Mouse (Mus musculus) midbrain, embryonic 12.5 days (tissue): ENCODE data around the gene Zc3h13. TPM values are rescaled to one million over a fixed set of nuclear protein-coding genes. Genes with fewer than 3 reads are reported as not detected.
A peak's percentile ranks its signal among the peaks of the same experiment; 100 is the strongest.

Source experiments
- ATAC-seq: fragments of 200-750 bp; cut with Nextera tagmentation; 2 replicates; pipeline ENCODE4 v1.8.0; 2017; ENCODE audit warnings: low read depth, moderate TSS enrichment, moderate library complexity; ENCODE audit not compliant: low FRiP score
- H3K27ac ChIP-seq: fragments of 300-500 bp; sonication (generic); replicated peaks from 2 replicates; pipeline ENCODE4 v1.5.1; 2016; ENCODE audit warnings: mild to moderate bottlenecking
- H3K27me3 ChIP-seq: fragments of 300-500 bp; sonication (generic); 2 replicates; pipeline ENCODE4 v1.6.1; 2016; ENCODE audit warnings: mild to moderate bottlenecking
- H3K36me3 ChIP-seq: fragments of 300-500 bp; sonication (generic); 2 replicates; pipeline ENCODE4 v1.6.1; 2016
- H3K4me1 ChIP-seq: fragments of 300-500 bp; sonication (generic); 2 replicates; pipeline ENCODE4 v1.6.1; 2016
- H3K4me2 ChIP-seq: fragments of 300-500 bp; sonication (generic); replicated peaks from 2 replicates; pipeline ENCODE4 v1.6.1; 2016; ENCODE audit warnings: mild to moderate bottlenecking, moderate library complexity
- H3K4me3 ChIP-seq: fragments of 300-500 bp; sonication (generic); 2 replicates; pipeline ENCODE4 v1.5.1; 2016; ENCODE audit warnings: mild to moderate bottlenecking
- H3K9ac ChIP-seq: fragments of 300-500 bp; sonication (generic); replicated peaks from 2 replicates; pipeline ENCODE4 v1.6.1; 2016; ENCODE audit warnings: mild to moderate bottlenecking, moderate library complexity
- H3K9me3 ChIP-seq: fragments of 300-500 bp; sonication (generic); 2 replicates; pipeline ENCODE4 v1.6.1; 2016; ENCODE audit warnings: mild to moderate bottlenecking
- WGBS: fragments of 180-500 bp; shearing (Covaris S2); methylation state at CpG from one replicate; pipeline ENCODE4 v1.1.7; 2016; 5-methylcytosine and 5-hydroxymethylcytosine counted together
- polyA plus RNA-seq: library from polyadenylated mRNA; unstranded; fragments of >200 nt; fragmentation: Nextera tagmentation; extraction: Ambion mirVana; gene quantifications from 2 replicates; pipeline ENCODE4 v1.2.1, GENCODE M21; 2016

The Zc3h13 gene
- 44.0 and 46.0 TPM in 2 replicates for polyA plus RNA-seq

DNA sequence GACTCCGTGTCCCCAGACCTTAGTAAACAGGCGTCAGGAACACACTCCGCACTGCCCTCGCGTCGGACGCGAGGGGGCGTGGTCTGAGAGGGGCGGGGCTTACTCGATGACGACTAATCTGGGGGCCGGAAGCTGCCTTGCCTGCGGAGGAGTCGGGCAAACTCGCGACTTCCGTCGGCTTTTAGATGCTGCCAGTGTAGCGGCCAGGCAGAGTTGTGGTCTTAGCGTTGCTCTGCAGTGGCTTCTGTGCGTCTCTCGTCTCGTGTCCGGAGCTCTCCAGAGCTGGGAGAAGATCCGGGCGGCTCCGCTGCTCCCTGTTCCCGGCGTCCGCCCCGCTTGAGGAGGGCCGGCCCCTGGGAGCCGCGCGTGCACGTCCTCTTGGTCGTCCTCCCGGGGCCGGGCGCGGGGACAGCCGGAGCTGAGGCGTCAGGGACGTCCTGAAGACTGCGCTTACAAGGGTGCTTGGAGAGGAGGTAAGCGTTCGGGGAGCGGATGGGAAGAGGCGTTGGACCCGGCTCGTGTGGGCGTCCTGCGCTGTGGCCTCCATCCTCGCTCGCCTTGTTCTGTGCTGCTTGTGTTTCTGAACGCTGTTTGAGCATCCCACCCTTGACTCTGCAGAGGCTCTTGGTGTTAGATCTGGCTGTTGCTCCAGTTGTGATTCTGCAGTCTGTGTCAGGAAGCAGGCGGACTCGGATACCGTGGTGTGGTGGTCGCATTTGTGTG, at the start of gene Zc3h13:
Gene Zc3h13 (plus strand): TSS at position 181 of the 723 bp plus-strand sequence.
- Histone ChIP-seq H3K4me2 (peak within 1 kb of the TSS; percentile 85), H3K9ac (peak within 1 kb of the TSS; percentile 91), H3K4me1 (peaks cover 14% of the 10 kb centered on the region), H3K36me3 (no peaks in the 10 kb centered on the region), H3K4me3 (peak within 1 kb of the TSS; percentile 99), H3K9me3 (no peaks in the 10 kb centered on the region), H3K27ac (peak within 1 kb of the TSS; percentile 81), H3K27me3 (no peaks in the 10 kb centered on the region)
- WGBS: under 1% methylated on average over 61 of the region's 61 CpGs
- ATAC-seq: peak; percentile 98

DNA sequence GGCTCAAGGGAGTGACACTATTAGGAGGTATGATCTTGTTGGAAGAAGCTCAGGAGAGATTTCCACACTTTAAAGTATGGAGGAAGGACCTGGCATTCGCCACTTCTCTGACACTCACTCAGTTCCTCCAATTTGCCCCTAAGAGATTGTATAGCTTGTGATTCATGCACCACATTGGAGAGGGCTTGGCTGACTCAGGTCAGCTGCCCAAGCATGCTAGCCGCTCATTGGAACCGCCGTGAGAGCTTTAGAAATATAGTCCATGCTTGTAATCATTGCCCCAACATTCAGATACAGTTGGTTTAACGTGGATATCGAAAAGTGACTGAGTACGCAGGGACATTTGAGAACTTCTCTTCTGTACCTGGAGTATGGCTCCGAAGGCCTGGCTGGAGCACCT, 48.6 kb upstream of the Zc3h13 start:
- Histone ChIP-seq H3K4me1 (peaks cover 18% of the 10 kb centered on the region), H3K9ac (no peak overlapping the region), H3K4me3 (peak overlapping the region; percentile 6; the same call in 1 of the 2 replicates), H3K36me3 (no peaks in the 10 kb centered on the region), H3K4me2 (peak overlapping the region; percentile 26; the same call in 1 of the 2 replicates), H3K27ac (0 out of 2 replicates have a peak overlapping the region, but pooled peaks have one; percentile 30), H3K9me3 (no peaks in the 10 kb centered on the region), H3K27me3 (peaks cover 23% of the 10 kb centered on the region; the same call in 1 of the 2 replicates)
- peak; percentile 42; the same call in 1 of the 2 replicates for ATAC-seq
- WGBS: 75% methylated on average over 8 of the region's 8 CpGs

DNA sequence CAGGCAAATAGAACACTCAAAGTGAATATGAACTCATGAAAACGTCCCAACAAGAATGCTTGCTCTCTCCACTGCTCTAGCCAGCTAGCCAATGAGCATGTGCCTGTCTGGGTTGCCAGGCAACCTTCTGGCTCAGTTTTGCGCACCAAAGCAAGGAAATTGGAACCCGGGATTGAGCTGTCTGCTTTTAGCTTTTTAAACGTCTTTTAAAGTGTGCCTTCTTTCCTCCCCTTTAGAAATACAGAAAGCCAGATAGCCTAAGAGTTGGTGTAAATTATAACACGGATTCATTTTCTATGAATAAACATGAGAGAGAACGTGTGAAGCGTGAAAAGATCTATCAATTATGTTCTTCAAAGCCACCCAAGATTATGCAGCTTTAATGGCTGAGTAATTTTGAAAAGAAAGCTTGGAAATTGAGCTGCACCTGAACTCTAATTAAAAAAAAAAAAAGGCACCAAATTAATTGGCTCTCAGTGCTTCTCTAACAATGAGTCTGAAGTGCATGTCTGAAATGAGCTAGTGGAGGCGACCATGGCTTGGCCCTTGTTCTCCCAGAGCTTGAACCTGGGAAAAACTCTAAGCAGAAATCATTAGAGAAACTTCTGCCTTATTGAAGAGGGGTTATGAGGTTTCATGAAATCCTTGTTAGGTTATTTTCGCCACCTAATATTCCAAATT, 48.1 kb upstream of the Zc3h13 start:
- 15% methylated on average over 9 of the region's 9 CpGs for WGBS
- Histone ChIP-seq H3K4me2 (peak overlapping the region; percentile 26; the same call in 1 of the 2 replicates), H3K36me3 (no peaks in the 10 kb centered on the region), H3K9me3 (no peaks in the 10 kb centered on the region), H3K4me3 (peak overlapping the region; percentile 6; the same call in 1 of the 2 replicates), H3K9ac (no peak overlapping the region), H3K27ac (0 out of 2 replicates have a peak overlapping the region, but pooled peaks have one; percentile 30), H3K27me3 (peaks cover 22% of the 10 kb centered on the region; the same call in 1 of the 2 replicates), H3K4me1 (peaks cover 18% of the 10 kb centered on the region)
- ATAC-seq: peak; percentile 89

DNA sequence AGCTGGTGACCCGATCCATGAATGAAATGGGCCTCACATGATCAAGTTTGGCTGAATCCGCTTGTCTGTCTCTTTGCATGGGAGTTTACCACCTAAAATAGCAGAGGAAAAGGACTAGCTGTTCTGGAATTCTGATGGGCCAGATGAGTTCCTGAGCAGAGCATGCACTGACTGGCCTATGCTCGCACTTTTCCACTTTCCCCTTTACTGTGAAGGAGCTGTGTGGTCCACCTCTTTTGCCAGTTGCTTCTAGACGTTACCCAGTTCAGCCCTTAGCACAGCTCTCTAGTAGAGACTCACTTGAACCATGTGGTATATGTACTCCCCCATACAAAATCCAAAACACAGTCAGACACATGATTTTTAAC, 47.6 kb upstream of the Zc3h13 start:
- H3K4me1 ChIP-seq: peaks cover 18% of the 10 kb centered on the region
- ATAC-seq: 0 out of 2 replicates have a peak, but pooled peaks have one; percentile 57
- H3K36me3 ChIP-seq: no peaks in the 10 kb centered on the region
- 59% methylated on average over 4 of the region's 4 CpGs for WGBS
- H3K9ac ChIP-seq: no peak overlapping the region
- H3K27me3 ChIP-seq: peaks cover 17% of the 10 kb centered on the region; the same call in 1 of the 2 replicates
- H3K4me3 ChIP-seq: no peak overlapping the region
- no peaks in the 10 kb centered on the region for H3K9me3 ChIP-seq
- H3K4me2 ChIP-seq: no peak overlapping the region
- 0 out of 2 replicates have a peak overlapping the region, but pooled peaks have one; percentile 4 for H3K27ac ChIP-seq

DNA sequence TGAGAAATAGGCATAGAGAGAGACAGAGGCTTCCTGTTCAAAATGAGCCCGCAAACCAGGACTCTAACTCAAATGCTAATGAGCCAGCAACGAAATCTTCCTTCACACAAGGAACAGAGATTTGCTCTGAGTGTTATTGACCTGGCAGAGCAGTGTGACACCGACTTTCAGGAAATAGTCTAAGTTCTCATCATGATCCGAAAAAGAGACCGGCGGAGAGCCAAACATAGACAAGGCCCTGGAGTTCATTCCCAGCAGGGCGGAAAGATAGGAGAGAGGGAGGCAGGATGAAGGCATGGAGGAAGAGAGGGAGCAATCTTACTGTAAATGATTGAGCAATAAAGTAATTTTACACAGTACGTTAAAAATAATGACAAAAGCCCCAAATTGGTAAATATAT, 47.1 kb upstream of the Zc3h13 start:
- H3K9me3 ChIP-seq: no peaks in the 10 kb centered on the region
- H3K9ac ChIP-seq: no peak overlapping the region
- no peaks in the 10 kb centered on the region for H3K36me3 ChIP-seq
- no peak overlapping the region for H3K27ac ChIP-seq
- 70% methylated on average over 8 of the region's 8 CpGs for WGBS
- no peak overlapping the region for H3K4me2 ChIP-seq
- ATAC-seq: no peak
- no peak overlapping the region for H3K4me3 ChIP-seq
- H3K27me3 ChIP-seq: peaks cover 16% of the 10 kb centered on the region; the same call in 1 of the 2 replicates
- H3K4me1 ChIP-seq: peaks cover 18% of the 10 kb centered on the region

DNA sequence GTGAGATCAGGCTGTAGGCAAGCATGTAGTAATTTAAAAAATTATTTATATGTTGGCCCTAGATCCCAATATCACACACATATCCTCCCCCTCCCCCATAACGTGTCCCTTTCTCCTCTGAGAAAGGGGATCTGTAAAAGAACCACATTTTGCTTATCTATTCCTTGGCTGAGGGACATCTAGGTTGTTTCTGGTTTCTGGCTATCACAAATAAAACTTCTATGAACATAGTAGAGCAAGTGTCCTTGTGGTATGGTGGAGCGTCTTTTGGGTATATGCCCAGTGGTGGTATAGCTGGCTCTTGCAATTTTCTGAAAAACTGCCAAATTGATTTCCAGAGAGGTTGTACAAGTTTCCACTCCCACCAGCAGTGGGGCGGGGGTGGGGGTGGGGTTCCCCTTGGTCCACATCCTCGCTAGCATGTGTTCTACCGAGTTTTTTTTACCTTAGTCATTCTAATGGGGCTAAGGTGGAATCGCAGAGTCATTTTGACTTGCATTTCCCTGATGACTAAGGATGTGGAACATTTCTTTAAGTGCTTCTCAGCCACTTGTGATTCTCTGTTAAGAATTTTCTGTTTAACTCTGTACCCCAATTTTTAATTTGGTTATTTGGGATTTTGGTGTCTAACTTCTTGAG, 46.0 kb upstream of the Zc3h13 start:
- H3K4me2 ChIP-seq: no peak overlapping the region
- H3K4me3 ChIP-seq: no peak overlapping the region
- H3K27me3 ChIP-seq: peaks cover 16% of the 10 kb centered on the region; the same call in 1 of the 2 replicates
- WGBS: 80% methylated on average over 6 of the region's 6 CpGs
- no peaks in the 10 kb centered on the region for H3K36me3 ChIP-seq
- H3K27ac ChIP-seq: no peak overlapping the region
- no peak for ATAC-seq
- H3K9me3 ChIP-seq: no peaks in the 10 kb centered on the region
- H3K4me1 ChIP-seq: peaks cover 18% of the 10 kb centered on the region
- no peak overlapping the region for H3K9ac ChIP-seq

DNA sequence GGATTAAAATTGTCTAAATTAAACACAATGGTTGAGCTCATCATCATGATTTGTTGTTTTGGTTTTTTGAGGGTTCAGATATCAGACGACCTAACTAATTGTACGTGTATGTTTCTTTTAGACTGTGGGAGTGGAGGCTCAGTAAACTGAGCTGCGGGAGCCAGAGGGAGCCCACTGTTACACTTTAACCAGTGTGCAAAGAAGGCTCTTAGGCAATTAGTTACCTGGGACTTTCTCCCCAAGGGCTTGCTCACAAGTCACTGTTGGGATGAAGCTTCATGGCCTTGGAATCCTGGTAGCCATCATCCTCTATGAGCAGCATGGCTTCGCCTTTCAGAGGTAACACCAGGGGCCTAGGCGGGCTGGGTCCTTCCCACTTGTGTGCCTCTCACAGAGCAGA, 42.1 kb upstream of the Zc3h13 start, which contains the start of gene Cpb2:
Gene Cpb2 (plus strand): TSS at position 201 of the 400 bp plus-strand sequence.
- no peak for ATAC-seq
- H3K27me3 ChIP-seq: peaks cover 10% of the 10 kb centered on the region; the same call in 1 of the 2 replicates
- no peak within 1 kb of the TSS for H3K4me3 ChIP-seq
- WGBS: 91% methylated on average over 5 of the region's 5 CpGs
- H3K36me3 ChIP-seq: no peaks in the 10 kb centered on the region
- H3K27ac ChIP-seq: no peak within 1 kb of the TSS
- no peak within 1 kb of the TSS for H3K9ac ChIP-seq
- H3K9me3 ChIP-seq: no peaks in the 10 kb centered on the region
- peaks cover 2% of the 10 kb centered on the region; the same call in 1 of the 2 replicates for H3K4me1 ChIP-seq
- H3K4me2 ChIP-seq: no peak within 1 kb of the TSS

DNA sequence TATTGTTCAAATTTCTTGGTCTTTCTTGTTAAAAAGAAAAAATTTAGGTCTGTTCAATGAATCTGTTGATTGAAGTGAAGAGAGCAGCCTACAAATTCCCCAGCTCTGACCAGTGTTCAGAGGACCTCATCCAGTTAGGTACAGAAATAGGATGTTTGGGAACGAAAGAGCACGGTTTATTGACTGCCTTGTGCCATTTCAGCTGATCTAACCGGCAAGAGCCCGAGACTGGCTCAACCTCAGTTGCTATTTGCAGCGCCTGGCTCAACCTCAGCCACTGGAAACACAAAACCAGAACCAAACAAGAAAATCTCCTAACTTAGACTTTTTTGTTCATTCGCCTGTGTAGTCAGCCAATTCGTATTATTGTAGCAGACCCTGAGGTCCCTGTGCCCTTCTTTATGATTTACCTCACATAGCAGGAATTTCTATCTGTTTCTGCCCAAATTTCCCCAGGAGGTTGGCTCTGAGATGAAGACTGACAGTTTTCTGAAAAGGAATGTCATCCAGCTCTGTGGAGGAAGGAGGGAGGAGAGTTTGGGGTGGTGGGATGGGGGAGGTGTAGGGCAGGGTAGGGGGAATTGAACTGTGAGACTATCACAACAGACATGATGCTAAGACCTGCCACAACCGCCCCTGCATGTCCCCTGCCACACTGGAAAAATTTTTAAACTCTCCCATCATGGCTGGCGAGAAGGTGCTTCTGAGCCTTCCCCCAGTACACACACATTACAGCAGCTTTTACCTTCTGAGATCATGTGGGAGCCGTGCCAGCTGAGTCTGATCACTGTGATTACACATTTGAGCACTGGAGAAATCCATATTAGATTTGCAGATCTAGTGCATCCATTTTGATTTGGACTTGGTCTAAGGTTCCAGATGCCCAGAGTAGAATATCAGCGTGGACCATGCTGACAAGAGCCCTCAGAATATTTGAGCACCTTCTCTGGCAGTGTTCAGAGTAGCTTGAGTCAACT, 37.9 kb upstream of the Zc3h13 start:
- no peak overlapping the region for H3K9ac ChIP-seq
- H3K36me3 ChIP-seq: no peaks in the 10 kb centered on the region
- H3K4me3 ChIP-seq: no peak overlapping the region
- no peaks in the 10 kb centered on the region for H3K4me1 ChIP-seq
- H3K9me3 ChIP-seq: no peaks in the 10 kb centered on the region
- no peak overlapping the region for H3K27ac ChIP-seq
- H3K27me3 ChIP-seq: no peaks in the 10 kb centered on the region
- ATAC-seq: no peak
- H3K4me2 ChIP-seq: no peak overlapping the region
- WGBS: 85% methylated on average over 11 of the region's 11 CpGs

DNA sequence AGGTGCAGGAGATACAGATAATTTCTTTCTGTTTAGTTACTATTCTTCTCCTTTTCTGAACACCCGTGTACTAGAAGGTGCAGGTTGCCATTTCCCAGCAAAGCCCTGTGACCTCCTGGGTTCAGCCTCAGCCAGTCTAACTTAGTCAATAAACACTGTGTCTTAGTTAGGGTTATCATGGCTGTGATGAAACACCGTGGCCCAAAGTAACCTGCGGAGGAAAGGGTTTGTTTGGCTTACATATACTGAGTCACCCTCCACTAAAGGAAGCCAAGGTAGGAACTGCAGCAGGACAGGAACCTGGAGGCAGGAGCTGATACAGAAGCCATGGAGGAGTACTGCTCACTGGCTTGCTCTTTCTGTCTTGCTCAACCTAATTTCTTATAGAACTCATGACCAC, 33.7 kb upstream of the Zc3h13 start:
- H3K36me3 ChIP-seq: no peaks in the 10 kb centered on the region
- H3K27me3 ChIP-seq: no peaks in the 10 kb centered on the region
- no peak overlapping the region for H3K27ac ChIP-seq
- no peak overlapping the region for H3K4me3 ChIP-seq
- no peaks in the 10 kb centered on the region for H3K4me1 ChIP-seq
- H3K9ac ChIP-seq: no peak overlapping the region
- WGBS: 86% methylated on average over 3 of the region's 3 CpGs
- H3K4me2 ChIP-seq: no peak overlapping the region
- no peaks in the 10 kb centered on the region for H3K9me3 ChIP-seq
- no peak for ATAC-seq

DNA sequence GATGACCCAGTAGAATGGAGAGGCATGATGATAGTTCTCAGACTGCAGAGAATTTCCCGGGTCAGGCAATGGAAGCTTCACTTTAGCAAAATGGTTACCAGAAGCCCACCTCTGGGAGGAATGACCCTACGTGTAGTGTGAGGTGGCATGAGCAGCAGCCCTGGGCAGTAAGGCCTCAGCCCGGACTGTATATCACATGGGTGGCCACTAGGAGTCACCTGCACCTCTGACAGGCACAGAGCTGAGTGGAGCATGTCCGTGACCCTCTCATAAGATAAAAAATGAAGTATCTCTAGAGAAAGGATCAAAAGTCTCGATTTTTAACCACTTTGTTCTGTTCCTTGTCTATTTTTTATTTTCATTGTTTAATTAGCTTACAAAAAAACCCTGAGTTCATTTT, 27.7 kb upstream of the Zc3h13 start:
- no peak overlapping the region for H3K9ac ChIP-seq
- H3K36me3 ChIP-seq: no peaks in the 10 kb centered on the region
- no peak overlapping the region for H3K27ac ChIP-seq
- WGBS: 51% methylated on average over 5 of the region's 5 CpGs
- H3K4me3 ChIP-seq: no peak overlapping the region
- H3K9me3 ChIP-seq: no peaks in the 10 kb centered on the region
- ATAC-seq: no peak
- no peaks in the 10 kb centered on the region; the same call in 1 of the 2 replicates for H3K4me1 ChIP-seq
- H3K27me3 ChIP-seq: no peaks in the 10 kb centered on the region
- no peak overlapping the region for H3K4me2 ChIP-seq

DNA sequence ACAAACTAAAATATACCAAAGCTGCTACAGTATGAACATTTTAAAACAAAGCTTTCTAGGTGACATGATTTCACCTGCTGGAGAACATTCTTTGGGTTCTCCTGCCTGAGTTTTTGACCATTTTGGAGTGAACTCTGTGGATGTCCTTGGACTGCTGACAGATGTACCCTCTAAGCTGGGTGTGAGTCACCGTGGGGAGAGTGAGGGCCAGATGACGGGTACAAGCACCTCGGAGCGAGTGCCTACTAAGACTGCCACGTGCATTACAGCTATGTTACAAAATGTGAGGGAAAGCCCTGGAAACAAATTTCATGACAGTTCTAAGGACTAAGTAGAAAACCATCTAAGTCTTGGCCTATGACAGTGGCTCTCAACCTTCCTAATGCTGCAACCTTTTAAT, 14.6 kb upstream of the Zc3h13 start:
- Histone ChIP-seq H3K4me3 (no peak overlapping the region), H3K4me2 (no peak overlapping the region), H3K9me3 (no peaks in the 10 kb centered on the region), H3K4me1 (no peaks in the 10 kb centered on the region), H3K27ac (no peak overlapping the region), H3K27me3 (no peaks in the 10 kb centered on the region), H3K36me3 (no peaks in the 10 kb centered on the region), H3K9ac (no peak overlapping the region)
- 94% methylated on average over 5 of the region's 5 CpGs for WGBS
- ATAC-seq: no peak
